Mouse (Mus musculus): Measurements from ENCODE around the gene Eda.
"Not testable (repeated sequence)": the region's sequence is repeated elsewhere in the genome, so short reads cannot be mapped to it uniquely, and the experiment has no call there.

The Eda gene

DNA sequence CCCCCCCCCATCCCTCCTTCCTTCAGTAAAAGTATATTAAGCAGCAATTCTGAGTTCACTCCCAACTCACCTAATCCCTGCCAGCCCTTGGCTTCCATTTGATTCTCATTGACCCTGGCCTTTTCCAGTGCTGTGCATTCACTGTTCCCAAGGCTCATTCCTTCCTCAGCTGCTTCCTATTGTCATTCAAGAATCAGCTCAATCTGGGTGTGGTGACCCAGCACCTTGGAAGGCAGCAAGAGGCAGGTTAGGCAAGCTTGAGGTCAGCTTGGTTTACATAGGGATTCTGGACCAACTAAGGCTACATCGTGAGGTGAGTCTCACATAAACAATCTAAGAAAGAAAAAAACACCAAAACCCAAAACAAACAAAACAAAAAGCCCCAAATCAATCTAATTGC lies 433.8 kb downstream of the Eda start:
- DNase-seq (ENCODE audit: low spot score in 2 of 2): no peak

DNA sequence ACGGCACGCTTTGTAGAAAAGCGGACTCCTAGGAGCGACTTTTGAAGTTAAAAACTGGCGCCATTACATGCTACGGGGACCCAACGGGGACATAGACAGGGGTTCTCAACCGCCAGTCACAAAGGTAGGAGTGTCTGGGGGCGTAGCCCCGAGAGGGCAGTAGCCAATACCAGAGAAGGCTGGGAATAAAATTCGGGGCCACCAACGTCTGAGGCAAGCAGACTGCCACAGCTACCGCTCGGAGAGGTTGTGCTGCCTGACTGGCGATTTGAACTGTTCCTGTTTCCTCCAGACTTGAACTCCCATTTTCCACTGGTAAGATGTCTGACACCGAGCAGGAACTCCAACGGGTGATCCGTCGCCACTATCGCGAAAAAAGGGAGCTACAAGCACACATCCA lies 453.3 kb downstream of the Eda start, which contains the start of gene Otud6a:
TSS of gene Otud6a (plus strand) at position 321 of the 400 bp plus-strand sequence.
- DNase-seq (ENCODE audit: low spot score in 2 of 2): no peak

- DNase-seq (ENCODE audit: low spot score in 2 of 2): no peak
Measured at GRCm38 (mm10) chrX:100432311-100432710, 456.9 kb downstream of the Eda start.

DNA sequence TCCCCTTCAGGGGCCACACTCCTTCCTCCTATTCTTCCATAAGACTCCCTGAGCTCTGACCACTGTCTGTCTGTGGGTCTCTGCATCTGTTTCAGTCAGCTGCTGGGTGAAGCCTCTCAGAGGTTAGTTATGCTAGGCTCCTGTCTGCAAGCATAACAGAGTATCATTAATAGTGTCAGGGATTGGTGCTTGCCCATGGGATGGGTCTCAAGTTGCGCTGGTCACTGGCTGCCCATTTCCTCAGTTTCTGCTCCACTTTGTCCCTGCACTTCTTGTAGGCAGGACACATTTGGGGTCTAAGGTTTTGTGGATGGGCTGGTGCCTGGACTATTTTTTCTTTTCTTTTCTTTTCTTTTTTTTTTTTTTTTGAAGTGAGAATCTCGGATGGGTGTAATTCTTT lies 467.2 kb downstream of the Eda start, which contains the start of gene Awat2:
TSS of gene Awat2 (minus strand) at position 101 of the 400 bp plus-strand sequence.
- not testable (repeated sequence) for DNase-seq (ENCODE audit: low spot score in 2 of 2)

- no peak for DNase-seq (ENCODE audit: low spot score in 2 of 2)
Measured at GRCm38 (mm10) chrX:100443532-100443931, 468.1 kb downstream of the Eda start.
